ENCODE assay signal across 16 mouse cellular contexts in genomic region chr9:60224039-60224695, GRCm38 (mm10).
A peak's percentile ranks its signal among the peaks of the same experiment; 100 is the strongest.
DNase-seq lines count a peak whose midpoint lies in the region; ATAC-seq and TF ChIP-seq lines count a peak whose summit lies in the region.
"Had no signal": no experiment of that assay in that cellular context is flagged by ENCODE, and none has a peak within 500 bp of the region (broad histone marks: within the 10 kb centered on the region; RNA-seq: fewer than 3 reads in every experiment).

No protein-coding gene starts in this region.

- H3K27ac ChIP-seq in layer of hippocampus, adult 2 months = peak overlapping the region; percentile 66
- H3K27ac ChIP-seq in embryonic facial prominence, embryonic 11.5 days (replicated peaks; ENCODE audit: low read depth, low read length) = no peak overlapping the region
- peak overlapping the region; percentile 72 for H3K27ac ChIP-seq in limb, embryonic 10.5 days
- H3K27ac ChIP-seq: embryonic facial prominence, embryonic 12.5 days; limb, embryonic 12.5 days had no signal

- 26% methylated on average over 6 of the region's 6 CpGs for WGBS in embryonic facial prominence, embryonic 11.5 days
- WGBS in limb, embryonic 10.5 days = 51% methylated on average over 6 of the region's 6 CpGs

- ATAC-seq in embryonic facial prominence, embryonic 11.5 days (replicated peaks; ENCODE audit: insufficient number of reproducible peaks, low FRiP score, low TSS enrichment, low read depth) = no peak

- H3K4me2 ChIP-seq in embryonic facial prominence, embryonic 11.5 days (ENCODE audit: low read depth, low read length) = no peak overlapping the region
- H3K4me2 ChIP-seq: embryonic facial prominence, embryonic 12.5 days; limb, embryonic 12.5 days had no signal

- no peaks in the 10 kb centered on the region for H3K9me3 ChIP-seq in embryonic facial prominence, embryonic 11.5 days (replicated peaks; ENCODE audit: control insufficient read depth, low read length)
- H3K9me3 ChIP-seq in limb, embryonic 10.5 days (replicated peaks) = no peaks in the 10 kb centered on the region
- H3K9me3 ChIP-seq: embryonic facial prominence, embryonic 12.5 days; limb, embryonic 12.5 days had no signal

- H3K9ac ChIP-seq in embryonic facial prominence, embryonic 11.5 days (replicated peaks; ENCODE audit: low read length) = no peak overlapping the region
- H3K9ac ChIP-seq: embryonic facial prominence, embryonic 12.5 days; limb, embryonic 12.5 days had no signal

- H3K4me3 ChIP-seq in layer of hippocampus, adult 2 months = no peak overlapping the region
- H3K4me3 ChIP-seq in embryonic facial prominence, embryonic 11.5 days (ENCODE audit: low read depth, low read length) = no peak overlapping the region
- H3K4me3 ChIP-seq in limb, embryonic 10.5 days = no peak overlapping the region
- H3K4me3 ChIP-seq: embryonic facial prominence, embryonic 12.5 days; limb, embryonic 12.5 days had no signal

- peak in 1 of 2 experiments; percentile 46 for DNase-seq in layer of hippocampus, adult 2 months (ENCODE audit: low spot score in 2 of 2)
- DNase-seq in layer of hippocampus, postnatal 10 days (ENCODE audit: low spot score in 2 of 2) = no peak
- peak; percentile 39 for DNase-seq in embryonic facial prominence, embryonic 11.5 days (ENCODE audit: low spot score)
- no peak for DNase-seq in limb, embryonic 10.5 days (ENCODE audit: low spot score)
- DNase-seq in retina, postnatal 1 day = peak; percentile 73
- no peak for DNase-seq in lung, postnatal 36 days
- DNase-seq in lung, postnatal 14 days = no peak
- DNase-seq in adrenal gland, postnatal 25 days = no peak
- DNase-seq: cerebellum, adult 11-12 months; heart, adult 11 months; kidney, adult 18-20 months; lung, adult 18-20 months; spleen, adult 18-20 months; thymus, adult 18-20 months had no signal

- no peak for TF ChIP-seq CTCF in layer of hippocampus, adult 2 months (conservative IDR thresholded peaks at IDR 0.05)

- no peaks in the 10 kb centered on the region for H3K36me3 ChIP-seq in embryonic facial prominence, embryonic 11.5 days (replicated peaks; ENCODE audit: control insufficient read depth, insufficient read depth, low read depth, low read length)
- H3K36me3 ChIP-seq in limb, embryonic 10.5 days = no peaks in the 10 kb centered on the region
- H3K36me3 ChIP-seq: embryonic facial prominence, embryonic 12.5 days; limb, embryonic 12.5 days had no signal

- no peaks in the 10 kb centered on the region for H3K27me3 ChIP-seq in embryonic facial prominence, embryonic 11.5 days (ENCODE audit: control insufficient read depth, insufficient read depth, low read length)
- no peaks in the 10 kb centered on the region for H3K27me3 ChIP-seq in limb, embryonic 10.5 days (ENCODE audit: low read depth, poor library complexity, severe bottlenecking)
- H3K27me3 ChIP-seq: embryonic facial prominence, embryonic 12.5 days; limb, embryonic 12.5 days had no signal

- no peaks in the 10 kb centered on the region for H3K4me1 ChIP-seq in embryonic facial prominence, embryonic 11.5 days (ENCODE audit: control insufficient read depth, insufficient read depth, low read length)
- H3K4me1 ChIP-seq in limb, embryonic 10.5 days = peaks cover 33% of the 10 kb centered on the region

Comparison
In these comparisons a context has a peak if more than half of its experiments do, and no peak if none do; other contexts are left out.
1. DNase-seq: peak in embryonic facial prominence, embryonic 11.5 days (single experiment) and retina, postnatal 1 day (single experiment); none in layer of hippocampus, postnatal 10 days (0 of 2), limb, embryonic 10.5 days (single experiment), lung, postnatal 36 days (single experiment), lung, postnatal 14 days (single experiment) and adrenal gland, postnatal 25 days (single experiment).